Mouse (Mus musculus): ENCODE results near the gene Pip5kl1.

Pip5kl1 gene

GRCm38 (mm10) chr2:32582830-32583799 lies 8.5 kb downstream of the Pip5kl1 start:
- CTCF ChIA-PET: interaction anchor here (0.7 to 1.0 kb wide), 2 partner anchors 11 to 27 kb away, joined by 3 to 9 read pairs; no protein-coding TSS in a partner anchor

- CTCF ChIA-PET: no interaction called here
Observed at GRCm38 (mm10) chr2:32585149-32585714, 10.6 kb downstream of the Pip5kl1 start.

- CTCF ChIA-PET: interaction anchor here (0.6 to 0.8 kb wide), 3 partner anchors 13 to 1488 kb away, joined by 3 to 4 read pairs (median 3); no protein-coding TSS in a partner anchor
Observed at GRCm38 (mm10) chr2:32586871-32587351, 12.3 kb downstream of the Pip5kl1 start, which contains the start of gene St6galnac4. Gene St6galnac4, plus strand, starts transcription at chr2:32587095.

- CTCF ChIA-PET: no interaction called here
Observed at GRCm38 (mm10) chr2:32587731-32588321, 13.2 kb downstream of the Pip5kl1 start.

- CTCF ChIA-PET: no interaction called here
Observed at GRCm38 (mm10) chr2:32589213-32589795, 14.7 kb downstream of the Pip5kl1 start.

GRCm38 (mm10) chr2:32590224-32590623 lies 15.6 kb downstream of the Pip5kl1 start:
- CTCF ChIA-PET: no interaction called here

GRCm38 (mm10) chr2:32591249-32591648 lies 16.7 kb downstream of the Pip5kl1 start:
- CTCF ChIA-PET: interaction anchor here (0.5 to 0.7 kb wide), 2 partner anchors 11 to 19 kb away, joined by 4 to 5 read pairs; no protein-coding TSS in a partner anchor

- CTCF ChIA-PET: no interaction called here
Observed at GRCm38 (mm10) chr2:32596725-32597124, 22.1 kb downstream of the Pip5kl1 start.

- CTCF ChIA-PET: no interaction called here
Observed at GRCm38 (mm10) chr2:32597248-32597647, 22.7 kb downstream of the Pip5kl1 start.

- CTCF ChIA-PET: no interaction called here
Observed at GRCm38 (mm10) chr2:32597699-32598098, 23.1 kb downstream of the Pip5kl1 start.

GRCm38 (mm10) chr2:32598506-32598905 lies 23.9 kb downstream of the Pip5kl1 start:
- CTCF ChIA-PET: no interaction called here

- CTCF ChIA-PET: no interaction called here
Observed at GRCm38 (mm10) chr2:32599409-32599808, 24.8 kb downstream of the Pip5kl1 start, which contains the start of gene St6galnac6. Gene St6galnac6, plus strand, starts transcription at chr2:32599709.

- CTCF ChIA-PET: interaction anchor here (0.7 to 1.1 kb wide), 2 partner anchors 10 to 75 kb away, joined by 3 to 5 read pairs; no protein-coding TSS in a partner anchor
Observed at GRCm38 (mm10) chr2:32601417-32602065, 26.9 kb downstream of the Pip5kl1 start.

- CTCF ChIA-PET: interaction anchor here (0.5 to 0.7 kb wide), 4 partner anchors 30 to 958 kb away, joined by 3 to 7 read pairs (median 4); no protein-coding TSS in a partner anchor
Observed at GRCm38 (mm10) chr2:32602600-32603054, 28.0 kb downstream of the Pip5kl1 start.

- CTCF ChIA-PET: interaction anchor here (0.7 to 0.8 kb wide), 2 partner anchors 32 to 248 kb away, joined by 3 to 4 read pairs; no protein-coding TSS in a partner anchor
Observed at GRCm38 (mm10) chr2:32604631-32605030, 30.0 kb downstream of the Pip5kl1 start.

- CTCF ChIA-PET: interaction anchor here (0.5 to 0.6 kb wide), 2 partner anchors 403 to 534 kb away, joined by 3 to 4 read pairs; no protein-coding TSS in a partner anchor
Observed at GRCm38 (mm10) chr2:32606161-32607142, 31.9 kb downstream of the Pip5kl1 start.

- CTCF ChIA-PET: interaction anchor here (0.5 to 0.6 kb wide), 2 partner anchors 402 to 535 kb away, joined by 3 to 4 read pairs; no protein-coding TSS in a partner anchor
Observed at GRCm38 (mm10) chr2:32607262-32607947, 32.8 kb downstream of the Pip5kl1 start.

- CTCF ChIA-PET: interaction anchor here (1.0 kb wide), 1 partner anchor 22 kb away, joined by 3 read pairs; no protein-coding TSS in a partner anchor
Observed at GRCm38 (mm10) chr2:32608141-32608777, 33.7 kb downstream of the Pip5kl1 start.

All from spleen, embryonic (tissue).